Mouse (Mus musculus): ENCODE data around the gene Acsbg2.
"Not testable (repeated sequence)": the region's sequence is repeated elsewhere in the genome, so short reads cannot be mapped to it uniquely, and the experiment has no call there.

DNA sequence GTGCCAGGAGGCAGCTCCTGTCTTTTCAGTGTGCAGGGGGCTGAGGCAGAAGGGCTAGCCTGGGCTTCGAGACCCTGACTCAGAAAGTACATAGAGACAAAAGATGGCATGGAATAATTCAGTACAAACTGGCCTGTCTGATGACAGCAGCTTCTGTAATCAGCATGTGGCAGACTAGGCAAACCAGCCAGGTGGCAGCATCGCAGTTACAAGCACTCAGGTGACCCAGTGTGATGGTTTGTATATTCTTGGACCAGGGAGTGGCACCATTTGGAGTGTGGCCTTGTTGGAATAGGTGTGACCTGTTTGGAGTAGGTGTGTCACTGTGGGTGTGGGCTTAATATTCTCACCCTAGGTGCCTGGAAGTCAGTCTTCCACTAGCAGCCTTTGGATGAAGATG is 35.5 kb upstream of the Acsbg2 start:
- TF ChIP-seq CTCF (IDR thresholded peaks at IDR 0.05; ENCODE audit: low read depth, low read length); POLR2A (IDR thresholded peaks at IDR 0.05; ENCODE audit: borderline replicate concordance, low read depth, low read length): not testable (repeated sequence)

All from bone marrow macrophage, adult 2 months (primary cell).